Mouse (Mus musculus): Measurements from ENCODE around the gene Ppp1r1b. TPM values are rescaled to one million over a fixed set of nuclear protein-coding genes. Genes with fewer than 3 reads are reported as not detected.

Gene Ppp1r1b
- polyA plus RNA-seq, 1 experiment, result 150 TPM

DNA sequence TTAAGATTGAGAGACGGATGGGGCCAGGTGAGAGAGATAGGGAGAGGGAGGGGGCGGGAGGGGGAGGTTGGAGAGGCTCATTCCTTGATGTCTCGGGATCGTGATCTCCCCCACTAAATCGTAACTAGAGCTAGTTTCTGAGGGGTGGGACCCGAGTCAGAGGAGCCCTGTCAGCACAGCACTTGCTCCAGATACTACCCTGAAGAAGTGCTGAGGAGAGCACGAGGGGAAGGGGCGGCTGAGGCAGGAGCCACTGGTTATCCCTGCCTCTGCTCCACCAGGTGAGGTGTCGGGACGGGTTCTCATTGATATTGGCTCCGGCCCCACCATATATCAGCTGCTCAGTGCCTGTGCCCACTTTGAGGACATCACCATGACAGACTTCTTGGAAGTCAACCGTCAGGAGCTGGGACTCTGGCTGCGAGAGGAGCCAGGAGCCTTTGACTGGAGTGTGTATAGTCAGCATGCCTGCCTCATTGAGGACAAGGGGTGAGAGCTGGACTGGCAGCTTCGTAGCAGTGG is 38.9 kb downstream of the Ppp1r1b start:
- no peak for TF ChIP-seq CTCF (IDR thresholded peaks at IDR 0.05; ENCODE audit: borderline replicate concordance, insufficient read depth, low read depth, low read length)
- TF ChIP-seq POLR2A (IDR thresholded peaks at IDR 0.05; ENCODE audit: borderline replicate concordance, insufficient read depth, low read length), result no peak
- H3K4me3 ChIP-seq (replicated peaks; ENCODE audit: insufficient read depth, low read depth, low read length), result no peak overlapping the region
- H3K4me1 ChIP-seq (ENCODE audit: control insufficient read depth, insufficient read depth, low read length), result peaks cover 34% of the 10 kb centered on the region
- no peaks in the 10 kb centered on the region for H3K27me3 ChIP-seq (ENCODE audit: control insufficient read depth, insufficient read depth, low read length)
- DNase-seq, result no peak
- WGBS, result 67% methylated on average over 14 of the region's 14 CpGs
- no peak overlapping the region for H3K27ac ChIP-seq (ENCODE audit: insufficient read depth, low read length)

DNA sequence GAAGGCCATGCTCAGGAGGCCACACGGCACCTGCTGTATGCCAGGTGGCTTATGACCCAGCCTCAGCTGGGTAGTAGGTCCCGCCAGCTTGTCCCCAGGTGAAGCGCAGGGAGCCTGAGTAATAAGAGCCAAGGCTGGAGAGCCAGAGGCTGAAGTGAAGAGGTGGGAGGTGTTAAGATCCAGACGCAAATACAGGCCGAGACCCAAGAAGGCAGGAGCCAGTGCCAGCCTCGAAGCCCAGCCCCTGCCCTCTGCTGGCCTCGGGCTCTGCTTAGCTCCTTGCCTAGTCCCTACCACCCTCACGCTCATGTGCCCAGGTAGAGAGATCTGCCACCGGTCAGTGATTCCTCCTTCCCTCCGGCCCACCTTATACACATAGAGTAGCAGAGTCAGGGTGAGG is 40.1 kb downstream of the Ppp1r1b start:
- no peak for TF ChIP-seq CTCF (IDR thresholded peaks at IDR 0.05; ENCODE audit: borderline replicate concordance, insufficient read depth, low read depth, low read length)
- TF ChIP-seq POLR2A (IDR thresholded peaks at IDR 0.05; ENCODE audit: borderline replicate concordance, insufficient read depth, low read length), result no peak
- DNase-seq, result no peak
- Histone ChIP-seq H3K4me1 (ENCODE audit: control insufficient read depth, insufficient read depth, low read length) (peaks cover 29% of the 10 kb centered on the region), H3K27me3 (ENCODE audit: control insufficient read depth, insufficient read depth, low read length) (no peaks in the 10 kb centered on the region), H3K27ac (ENCODE audit: insufficient read depth, low read length) (no peak overlapping the region), H3K4me3 (replicated peaks; ENCODE audit: insufficient read depth, low read depth, low read length) (no peak overlapping the region)
- WGBS, result 57% methylated on average over 10 of the region's 10 CpGs

DNA sequence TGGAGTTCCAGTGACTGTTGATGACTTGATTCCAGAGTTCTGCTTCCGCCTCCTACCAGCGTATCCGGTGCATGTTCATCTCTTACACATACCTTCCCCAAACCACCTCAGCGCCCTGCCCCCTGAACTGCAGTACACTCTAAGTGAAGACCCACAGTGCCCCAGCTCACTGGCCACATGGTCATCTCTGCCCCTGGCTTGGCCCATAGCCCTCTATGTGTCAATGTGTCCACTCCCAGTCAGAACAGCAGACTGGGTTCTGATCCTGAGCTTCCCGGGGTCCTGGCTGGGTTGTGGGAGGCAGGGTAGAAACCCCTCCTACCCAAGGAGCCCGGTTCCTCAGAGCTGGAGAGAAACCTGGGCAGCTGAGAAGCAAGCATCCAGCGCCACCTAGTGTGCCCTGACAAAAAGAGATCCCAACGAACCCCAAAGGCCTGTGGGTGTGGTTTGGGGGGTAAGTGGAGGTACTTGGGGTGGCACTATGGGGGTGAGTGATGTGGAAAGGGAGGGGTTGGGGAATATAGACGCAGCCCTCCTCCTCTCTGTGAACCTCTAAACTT is 41.1 kb downstream of the Ppp1r1b start:
- 35% methylated on average over 9 of the region's 9 CpGs for WGBS
- DNase-seq, result peak; percentile 52 to 62
- Histone ChIP-seq H3K4me1 (ENCODE audit: control insufficient read depth, insufficient read depth, low read length) (peaks cover 23% of the 10 kb centered on the region), H3K27ac (ENCODE audit: insufficient read depth, low read length) (no peak overlapping the region), H3K27me3 (ENCODE audit: control insufficient read depth, insufficient read depth, low read length) (no peaks in the 10 kb centered on the region), H3K4me3 (replicated peaks; ENCODE audit: insufficient read depth, low read depth, low read length) (no peak overlapping the region)
- TF ChIP-seq CTCF (IDR thresholded peaks at IDR 0.05; ENCODE audit: borderline replicate concordance, insufficient read depth, low read depth, low read length) (peak; percentile 71), POLR2A (IDR thresholded peaks at IDR 0.05; ENCODE audit: borderline replicate concordance, insufficient read depth, low read length) (no peak)

- H3K27me3 ChIP-seq (ENCODE audit: control insufficient read depth, insufficient read depth, low read length), result no peaks in the 10 kb centered on the region
- no peak overlapping the region for H3K4me3 ChIP-seq (replicated peaks; ENCODE audit: insufficient read depth, low read depth, low read length)
- DNase-seq, result no peak
- no peak for TF ChIP-seq CTCF (IDR thresholded peaks at IDR 0.05; ENCODE audit: borderline replicate concordance, insufficient read depth, low read depth, low read length)
- no peak for TF ChIP-seq POLR2A (IDR thresholded peaks at IDR 0.05; ENCODE audit: borderline replicate concordance, insufficient read depth, low read length)
- 73% methylated on average over 12 of the region's 12 CpGs for WGBS
- H3K27ac ChIP-seq (ENCODE audit: insufficient read depth, low read length), result no peak overlapping the region
- peaks cover 15% of the 10 kb centered on the region for H3K4me1 ChIP-seq (ENCODE audit: control insufficient read depth, insufficient read depth, low read length)
Observed at GRCm38 (mm10) chr11:98390141-98390540, 41.9 kb downstream of the Ppp1r1b start.

DNA sequence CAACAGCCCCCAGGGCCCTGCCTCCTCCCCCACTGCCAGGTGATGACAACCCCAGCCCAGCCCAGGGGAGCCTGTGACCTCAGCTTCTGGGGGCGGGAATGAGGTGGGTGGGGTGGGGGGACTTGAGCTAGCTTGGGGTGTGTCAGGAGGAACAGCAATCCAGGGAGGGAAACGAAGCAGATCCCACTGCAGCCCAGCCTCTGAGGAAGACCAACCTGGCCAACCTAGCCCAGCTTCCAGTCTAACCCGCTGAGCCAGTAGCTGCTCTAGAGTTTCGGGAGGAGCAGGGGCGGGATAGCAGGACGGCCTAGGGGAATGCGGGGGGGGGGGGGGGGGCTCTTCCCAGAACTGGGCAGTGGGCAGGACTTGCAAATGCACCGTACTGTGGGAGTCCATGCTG is 43.8 kb downstream of the Ppp1r1b start:
- TF ChIP-seq CTCF (IDR thresholded peaks at IDR 0.05; ENCODE audit: borderline replicate concordance, insufficient read depth, low read depth, low read length) (no peak), POLR2A (IDR thresholded peaks at IDR 0.05; ENCODE audit: borderline replicate concordance, insufficient read depth, low read length) (no peak)
- H3K27ac ChIP-seq (ENCODE audit: insufficient read depth, low read length), result no peak overlapping the region
- H3K4me3 ChIP-seq (replicated peaks; ENCODE audit: insufficient read depth, low read depth, low read length), result no peak overlapping the region
- H3K4me1 ChIP-seq (ENCODE audit: control insufficient read depth, insufficient read depth, low read length), result peaks cover 8% of the 10 kb centered on the region
- H3K27me3 ChIP-seq (ENCODE audit: control insufficient read depth, insufficient read depth, low read length), result no peaks in the 10 kb centered on the region
- WGBS, result 36% methylated on average over 8 of the region's 8 CpGs
- DNase-seq, result no peak

DNA sequence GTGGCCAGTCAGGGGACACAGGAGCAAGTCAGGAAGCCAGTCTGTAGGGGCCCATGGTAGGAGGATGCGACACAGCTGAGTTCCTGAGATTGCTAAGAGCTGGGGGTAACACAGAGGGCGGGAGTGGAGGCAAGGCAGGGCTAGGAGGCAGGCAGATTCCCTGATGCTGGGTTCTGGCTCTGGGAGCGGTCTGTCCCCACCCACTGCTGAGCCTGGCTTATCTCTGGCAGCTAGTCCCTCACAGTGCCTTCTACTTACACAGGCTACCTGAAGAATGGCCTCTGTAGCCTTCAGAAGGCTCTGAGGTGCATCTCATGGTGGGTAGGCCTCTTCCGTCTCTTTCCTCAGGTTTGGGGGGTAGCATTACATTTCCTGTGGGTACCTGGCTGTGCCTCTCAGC is 44.4 kb downstream of the Ppp1r1b start:
- H3K4me3 ChIP-seq (replicated peaks; ENCODE audit: insufficient read depth, low read depth, low read length), result no peak overlapping the region
- H3K27me3 ChIP-seq (ENCODE audit: control insufficient read depth, insufficient read depth, low read length), result no peaks in the 10 kb centered on the region
- H3K27ac ChIP-seq (ENCODE audit: insufficient read depth, low read length), result no peak overlapping the region
- TF ChIP-seq CTCF (IDR thresholded peaks at IDR 0.05; ENCODE audit: borderline replicate concordance, insufficient read depth, low read depth, low read length) (no peak), POLR2A (IDR thresholded peaks at IDR 0.05; ENCODE audit: borderline replicate concordance, insufficient read depth, low read length) (no peak)
- no peak for DNase-seq
- H3K4me1 ChIP-seq (ENCODE audit: control insufficient read depth, insufficient read depth, low read length), result peaks cover 8% of the 10 kb centered on the region
- WGBS, result 84% methylated on average over 4 of the region's 4 CpGs

DNA sequence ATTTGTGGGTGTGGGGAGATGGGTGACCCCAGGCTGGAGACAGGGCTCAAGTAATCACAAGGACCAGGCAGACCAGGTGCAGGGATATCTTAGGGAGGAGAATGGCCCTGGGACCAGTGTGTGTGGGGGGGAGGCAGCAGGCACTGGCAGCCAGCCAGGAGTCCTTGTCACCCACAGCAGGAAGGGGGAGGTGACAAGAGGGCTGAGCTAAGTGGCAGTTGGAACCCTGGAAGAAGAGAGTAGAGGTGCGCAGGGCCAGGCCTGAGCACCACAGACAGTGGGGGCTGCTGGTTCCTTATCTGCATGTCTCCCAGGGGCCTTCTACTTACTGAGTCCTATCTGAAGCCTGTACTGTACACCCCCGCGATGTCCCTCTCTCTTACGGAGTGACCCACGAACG is 45.1 kb downstream of the Ppp1r1b start:
- DNase-seq, result peak in 1 of 2 experiments; percentile 12
- TF ChIP-seq CTCF (IDR thresholded peaks at IDR 0.05; ENCODE audit: borderline replicate concordance, insufficient read depth, low read depth, low read length) (no peak), POLR2A (IDR thresholded peaks at IDR 0.05; ENCODE audit: borderline replicate concordance, insufficient read depth, low read length) (no peak)
- H3K27me3 ChIP-seq (ENCODE audit: control insufficient read depth, insufficient read depth, low read length), result no peaks in the 10 kb centered on the region
- peaks cover 4% of the 10 kb centered on the region for H3K4me1 ChIP-seq (ENCODE audit: control insufficient read depth, insufficient read depth, low read length)
- H3K27ac ChIP-seq (ENCODE audit: insufficient read depth, low read length), result no peak overlapping the region
- H3K4me3 ChIP-seq (replicated peaks; ENCODE audit: insufficient read depth, low read depth, low read length), result no peak overlapping the region
- WGBS, result 73% methylated on average over 6 of the region's 6 CpGs

DNA sequence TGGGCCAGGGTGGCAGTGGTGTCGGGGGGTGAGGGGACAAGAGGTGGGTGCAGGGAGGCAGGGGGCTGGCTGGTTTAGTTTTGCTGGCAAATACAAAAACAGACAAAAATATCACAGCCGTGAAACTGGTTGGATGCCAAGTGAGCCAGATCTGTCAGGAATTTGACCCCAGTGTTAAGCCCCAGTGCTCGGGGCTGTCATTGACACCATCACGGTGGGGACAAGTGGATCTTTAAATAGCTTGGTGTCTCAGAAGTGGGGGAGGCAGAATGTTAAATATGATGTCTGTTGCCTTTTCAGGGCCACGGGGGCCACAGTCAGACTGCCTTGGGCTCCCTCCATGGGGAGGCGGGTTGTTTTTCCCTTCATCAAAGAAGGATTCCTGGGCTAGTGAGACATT is 46.1 kb downstream of the Ppp1r1b start:
- 36% methylated on average over 6 of the region's 6 CpGs for WGBS

More for the DNA sequence above, 46.1 kb downstream of the Ppp1r1b start:
- no peaks in the 10 kb centered on the region for H3K27me3 ChIP-seq (ENCODE audit: control insufficient read depth, insufficient read depth, low read length)
- no peak overlapping the region for H3K27ac ChIP-seq (ENCODE audit: insufficient read depth, low read length)
- no peak for TF ChIP-seq POLR2A (IDR thresholded peaks at IDR 0.05; ENCODE audit: borderline replicate concordance, insufficient read depth, low read length)
- TF ChIP-seq CTCF (IDR thresholded peaks at IDR 0.05; ENCODE audit: borderline replicate concordance, insufficient read depth, low read depth, low read length), result no peak
- H3K4me3 ChIP-seq (replicated peaks; ENCODE audit: insufficient read depth, low read depth, low read length), result no peak overlapping the region
- DNase-seq, result no peak
- H3K4me1 ChIP-seq (ENCODE audit: control insufficient read depth, insufficient read depth, low read length), result no peaks in the 10 kb centered on the region
